In genomic region chr7:139279571-139279970, GRCm38 (mm10) we compare ENCODE assay signal across 20 mouse cellular contexts. TPM values are rescaled to one million over a fixed set of nuclear protein-coding genes. Genes with fewer than 3 reads are reported as not detected.
A peak's percentile ranks its signal among the peaks of the same experiment; 100 is the strongest.
DNase-seq lines count a peak whose midpoint lies in the region; ATAC-seq lines count a peak whose summit lies in the region.
"Had no signal": no experiment of that assay in that cellular context is flagged by ENCODE, and none has a peak within 500 bp of the region (broad histone marks: within the 10 kb centered on the region; RNA-seq: fewer than 3 reads in every experiment).

No protein-coding gene starts in this region.

- H3K27ac ChIP-seq in limb, embryonic 15.5 days, result peak overlapping the region; percentile 8; the same call in 1 of the 2 replicates
- no peak overlapping the region for H3K27ac ChIP-seq in limb, embryonic 10.5 days
- H3K27ac ChIP-seq in hindbrain, embryonic 11.5 days (ENCODE audit: low read depth, low read length), result no peak overlapping the region
- H3K27ac ChIP-seq: liver, embryonic 13.5 days; neural tube, embryonic 12.5 days had no signal

- WGBS in limb, embryonic 15.5 days, result 75% methylated on average over 5 of the region's 5 CpGs
- 86% methylated on average over 5 of the region's 5 CpGs for WGBS in limb, embryonic 10.5 days
- 76% methylated on average over 5 of the region's 5 CpGs for whole genome bisulfite sequencing in hindbrain, embryonic 11.5 days

- H3K4me1 ChIP-seq in limb, embryonic 15.5 days, result peaks cover 34% of the 10 kb centered on the region
- H3K4me1 ChIP-seq in limb, embryonic 10.5 days, result 0 out of 2 replicates have a peak, but pooled peaks cover 3% of the 10 kb centered on the region
- H3K4me1 ChIP-seq in hindbrain, embryonic 11.5 days (replicated peaks; ENCODE audit: control insufficient read depth, insufficient read depth, low read length), result no peaks in the 10 kb centered on the region

- H3K9me3 ChIP-seq in limb, embryonic 15.5 days, result no peaks in the 10 kb centered on the region
- H3K9me3 ChIP-seq in limb, embryonic 10.5 days (replicated peaks), result no peaks in the 10 kb centered on the region
- no peaks in the 10 kb centered on the region for H3K9me3 ChIP-seq in hindbrain, embryonic 11.5 days (ENCODE audit: control insufficient read depth, low read length)
- H3K9me3 ChIP-seq: heart, embryonic 12.5 days; liver, embryonic 13.5 days; neural tube, embryonic 12.5 days had no signal

- no peaks in the 10 kb centered on the region for H3K36me3 ChIP-seq in limb, embryonic 15.5 days
- H3K36me3 ChIP-seq in limb, embryonic 10.5 days, result no peaks in the 10 kb centered on the region
- H3K36me3 ChIP-seq in hindbrain, embryonic 11.5 days (ENCODE audit: control insufficient read depth, insufficient read depth, low read length), result no peaks in the 10 kb centered on the region
- H3K36me3 ChIP-seq: heart, embryonic 12.5 days; liver, embryonic 13.5 days; neural tube, embryonic 12.5 days had no signal

- no peak overlapping the region for H3K9ac ChIP-seq in limb, embryonic 15.5 days
- H3K9ac ChIP-seq in hindbrain, embryonic 11.5 days (ENCODE audit: low read depth, low read length), result no peak overlapping the region
- H3K9ac ChIP-seq: liver, embryonic 13.5 days; lung, embryonic 14.5 days; neural tube, embryonic 12.5 days had no signal

- DNase-seq in limb, embryonic 10.5 days (ENCODE audit: low spot score), result no peak
- DNase-seq in 3T3-L1 (ENCODE audit: low read depth, low spot score), result peak; percentile 61
- DNase-seq in MN1 (ENCODE audit: low spot score), result peak; percentile 47
- peak; percentile 32 for DNase-seq in hindbrain, embryonic 11.5 days (ENCODE audit: low spot score)
- DNase-seq in frontal cortex, postnatal 10 days (ENCODE audit: low spot score in 2 of 2), result no peak
- no peak for DNase-seq in kidney, adult 18-20 months
- DNase-seq: adrenal gland, postnatal 14 days; cerebellum, adult 11 months; embryo, embryonic 11 days; heart, postnatal 36 days; kidney, adult 9 months; liver, embryonic 13.5 days; lung, embryonic 14.5 days; thymus, postnatal 25 days had no signal

- no peak overlapping the region for H3K4me3 ChIP-seq in limb, embryonic 15.5 days
- H3K4me3 ChIP-seq in limb, embryonic 10.5 days, result no peak overlapping the region
- no peak overlapping the region for H3K4me3 ChIP-seq in hindbrain, embryonic 11.5 days (ENCODE audit: low read depth, low read length)
- H3K4me3 ChIP-seq: erythroblast, embryonic 14.5 days; heart, embryonic 12.5 days; liver, embryonic 13.5 days; neural tube, embryonic 12.5 days had no signal

- no peaks in the 10 kb centered on the region for H3K27me3 ChIP-seq in limb, embryonic 15.5 days
- no peaks in the 10 kb centered on the region for H3K27me3 ChIP-seq in limb, embryonic 10.5 days (ENCODE audit: low read depth, poor library complexity, severe bottlenecking)
- peaks cover 2% of the 10 kb centered on the region; the same call in 1 of the 2 replicates for H3K27me3 ChIP-seq in hindbrain, embryonic 11.5 days (ENCODE audit: control insufficient read depth, insufficient read depth, low read length)
- H3K27me3 ChIP-seq: heart, embryonic 12.5 days; liver, embryonic 13.5 days; neural tube, embryonic 12.5 days; Patski had no signal

- H3K4me2 ChIP-seq in limb, embryonic 15.5 days, result no peak overlapping the region
- H3K4me2 ChIP-seq in hindbrain, embryonic 11.5 days (replicated peaks; ENCODE audit: low read depth, low read length), result no peak overlapping the region
- H3K4me2 ChIP-seq: heart, embryonic 12.5 days; liver, embryonic 13.5 days; lung, embryonic 14.5 days; neural tube, embryonic 12.5 days had no signal

- no peak for ATAC-seq in limb, embryonic 15.5 days (ENCODE audit: insufficient number of reproducible peaks, low FRiP score, low TSS enrichment, low read depth)
- ATAC-seq in hindbrain, embryonic 11.5 days (ENCODE audit: low FRiP score), result no peak
- ATAC-seq: activated CD4-positive, CD25-positive, alpha-beta regulatory T cell, adult 4 months; Patski had no signal

RNA-seq across cellular contexts. Expression of gene Pwwp2b, which starts 31.3 kb away (rescaled TPM):
- polyA plus RNA-seq in limb, embryonic 15.5 days (2015; fragmentation: Nextera tagmentation; extraction: Ambion mirVana), result 15.0 and 15.9 TPM in 2 replicates
- 5.3 and 5.8 TPM in 2 replicates for polyA plus RNA-seq in limb, embryonic 10.5 days (2016; fragmentation: Nextera tagmentation; extraction: Ambion mirVana)
- 3.4 and 4.4 TPM in 2 replicates for polyA plus RNA-seq in hindbrain, embryonic 11.5 days (2014; fragmentation: Nextera tagmentation; extraction: Ambion mirVana)
- polyA plus RNA-seq: erythroblast, embryonic 14.5 days had no signal

Comparison
In these comparisons a context has a peak if more than half of its experiments do, and no peak if none do; other contexts are left out.
1. DNase-seq: peak in 3T3-L1 (single experiment), MN1 (single experiment) and hindbrain, embryonic 11.5 days (single experiment); none in limb, embryonic 10.5 days (single experiment), frontal cortex, postnatal 10 days (0 of 2) and kidney, adult 18-20 months (single experiment).